Mouse (Mus musculus): ENCODE measurements at regions not wholly inside any gene's neighbourhood (a gene's known extent, or its start where the extent isn't known, plus 50 kb on each side); places are given as distances from the start of the nearest gene placed in this dataset.

DNA sequence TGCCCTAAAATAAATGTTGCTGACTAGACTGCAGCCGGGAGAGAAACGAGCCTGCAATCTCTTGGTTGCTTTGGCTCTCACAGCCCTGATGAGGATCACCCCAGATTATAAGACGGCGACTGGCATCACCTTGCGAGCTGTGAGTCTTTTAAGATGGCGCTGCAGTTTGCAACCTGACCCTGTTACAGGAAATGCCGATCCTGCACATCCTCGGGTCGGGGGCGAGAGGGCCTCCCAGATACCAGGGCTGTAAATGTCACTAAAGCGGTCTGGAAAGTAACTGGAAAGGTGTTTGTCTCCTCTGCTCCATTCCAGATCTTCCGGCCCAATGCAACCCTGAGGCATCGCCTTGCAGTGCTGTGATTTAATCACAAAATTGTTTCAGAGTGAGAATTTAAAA is 53.4 kb downstream of the Cartpt start:
- DNase-seq = no peak

DNA sequence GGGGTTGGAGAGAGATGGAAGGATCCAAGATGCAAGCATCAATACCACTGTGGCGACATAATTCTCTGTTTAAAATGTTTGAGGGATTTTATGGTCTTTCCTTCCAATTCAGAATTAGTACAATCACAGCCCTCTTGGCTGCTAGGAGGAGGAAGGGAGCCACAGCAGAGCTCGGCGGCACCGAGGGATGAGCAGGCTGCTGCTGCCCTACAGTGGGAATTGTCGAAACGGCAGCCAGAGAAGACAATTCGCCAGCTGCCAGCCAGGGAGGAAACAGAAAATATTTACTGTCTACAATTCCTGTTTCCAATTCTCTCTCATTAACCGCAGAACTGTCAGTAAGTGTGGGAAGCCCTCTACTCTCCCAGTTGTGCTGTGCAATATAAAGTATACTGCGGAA is 58.3 kb downstream of the Cartpt start:
- no peak for DNase-seq

DNA sequence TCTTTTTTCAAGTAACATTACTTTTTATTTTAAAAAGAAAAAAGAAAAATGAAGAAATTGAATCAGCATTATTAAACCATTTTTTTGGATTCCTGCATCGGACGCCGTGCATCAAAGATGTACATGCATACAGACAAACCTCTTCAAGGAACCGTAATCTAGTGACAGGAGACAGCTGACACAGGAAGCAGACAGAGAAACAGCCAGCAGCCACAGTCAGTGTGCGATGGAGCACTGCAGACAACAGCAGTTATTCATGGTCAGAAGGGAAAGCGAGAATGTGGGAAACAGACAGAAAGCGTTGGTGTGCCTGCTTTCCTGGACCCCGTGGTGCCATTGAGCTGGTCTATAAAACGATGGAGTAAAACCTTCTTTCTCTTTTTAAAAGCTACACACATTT is 61.4 kb downstream of the Cartpt start:
- no peak for DNase-seq

DNA sequence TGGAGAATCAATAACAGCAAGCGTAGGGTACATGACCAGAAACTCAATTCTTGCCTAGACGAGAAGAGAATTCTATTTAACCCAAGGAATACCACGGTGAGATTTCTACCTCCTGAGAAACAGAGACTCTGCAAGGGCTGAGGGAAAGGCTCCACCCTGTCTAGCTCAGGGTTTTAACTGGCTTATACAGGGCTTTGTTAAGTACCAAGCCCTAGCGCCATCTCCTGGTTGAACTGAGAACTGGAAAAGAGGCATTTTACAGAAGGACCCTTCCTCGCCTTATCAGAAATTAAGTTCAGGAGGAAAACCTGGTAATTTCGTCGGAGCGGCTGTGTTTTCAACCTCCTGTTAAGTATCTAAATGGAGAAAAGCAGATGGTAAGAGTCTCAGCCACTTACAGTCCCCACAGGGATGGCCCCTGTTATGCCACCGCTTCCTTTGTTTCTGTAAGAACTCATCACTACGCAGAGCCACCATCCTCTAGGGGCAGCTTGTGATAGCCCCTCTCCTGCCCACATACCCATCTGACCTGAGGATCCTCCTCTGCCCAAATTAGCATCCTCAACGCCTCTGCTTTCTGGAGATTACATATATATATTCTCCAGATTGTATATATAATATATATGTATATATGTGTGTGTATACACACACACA is 63.0 kb downstream of the Cartpt start:
- peak; percentile 9 to 10 for DNase-seq

DNA sequence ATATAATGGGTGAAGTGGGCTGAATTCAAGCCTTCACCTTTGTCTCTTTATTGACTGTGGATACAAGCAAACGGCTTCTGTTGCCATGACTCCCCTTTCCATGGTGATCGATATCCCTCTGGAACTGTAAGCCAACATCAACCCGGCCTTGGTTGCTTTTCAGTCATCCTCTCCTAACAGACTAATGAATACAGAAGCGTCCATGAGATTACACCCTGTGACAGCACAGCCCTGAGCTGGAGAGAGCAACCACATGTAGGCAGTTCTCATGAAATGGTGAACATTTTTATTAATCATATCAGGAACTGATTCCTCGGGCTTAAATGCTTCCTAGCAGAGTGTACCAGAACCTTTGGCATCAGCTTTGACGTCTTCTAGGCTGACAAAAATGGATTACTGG is 63.7 kb downstream of the Cartpt start:
- DNase-seq = no peak

DNA sequence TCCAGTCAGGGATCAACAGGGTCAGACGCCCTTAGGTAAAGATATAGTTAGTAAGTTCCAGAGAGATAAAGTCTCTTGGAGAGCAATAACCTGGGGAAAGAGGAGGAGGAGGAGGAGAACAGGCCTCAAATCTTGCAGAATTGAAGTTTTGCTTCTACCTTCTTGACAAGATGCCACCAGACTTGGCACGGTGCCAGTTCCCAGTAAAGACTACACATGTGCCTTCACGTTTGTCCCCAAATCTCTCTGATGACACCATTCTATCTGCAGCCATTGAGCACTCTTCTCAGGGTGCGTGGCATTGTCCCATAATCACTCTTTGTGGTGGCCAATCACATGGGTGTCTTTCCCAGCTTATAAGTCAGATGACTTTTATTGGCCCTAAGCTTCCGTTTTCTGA is 64.3 kb downstream of the Cartpt start:
- no peak for DNase-seq

- no peak for DNase-seq
Observed at GRCm38 (mm10) chr13:99835518-99835917, 65.4 kb downstream of the Cartpt start.

DNA sequence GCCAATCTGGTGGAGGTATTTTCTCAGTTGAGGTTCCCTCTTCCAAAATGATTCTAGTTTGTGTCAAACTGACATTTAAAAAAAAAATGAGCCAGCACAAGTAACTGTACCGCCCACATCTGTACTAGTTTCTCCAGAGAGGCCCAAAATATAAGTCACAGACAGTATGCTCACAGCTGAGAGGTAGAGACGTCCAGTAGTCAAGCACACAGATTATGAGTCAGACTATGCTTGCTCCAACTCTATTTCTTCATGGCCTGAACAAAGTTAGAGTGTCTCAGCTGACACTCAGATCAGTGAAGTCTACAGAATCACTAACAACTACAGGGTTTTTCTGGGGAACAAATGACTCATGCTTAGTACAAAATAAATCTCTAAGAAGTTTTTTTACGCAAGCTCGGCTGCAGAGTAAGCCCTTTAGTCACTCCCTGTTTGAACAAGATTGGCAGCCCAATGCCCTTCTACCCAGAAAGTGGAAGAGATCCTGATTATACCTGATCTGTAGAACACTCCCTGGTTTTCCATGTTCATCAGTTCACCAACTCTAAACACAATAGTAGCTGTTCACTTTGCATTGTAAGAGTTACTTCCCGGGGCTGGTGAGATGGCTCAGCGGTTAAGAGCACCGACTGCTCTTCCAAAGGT is 70.7 kb downstream of the Cartpt start:
- DNase-seq = no peak

DNA sequence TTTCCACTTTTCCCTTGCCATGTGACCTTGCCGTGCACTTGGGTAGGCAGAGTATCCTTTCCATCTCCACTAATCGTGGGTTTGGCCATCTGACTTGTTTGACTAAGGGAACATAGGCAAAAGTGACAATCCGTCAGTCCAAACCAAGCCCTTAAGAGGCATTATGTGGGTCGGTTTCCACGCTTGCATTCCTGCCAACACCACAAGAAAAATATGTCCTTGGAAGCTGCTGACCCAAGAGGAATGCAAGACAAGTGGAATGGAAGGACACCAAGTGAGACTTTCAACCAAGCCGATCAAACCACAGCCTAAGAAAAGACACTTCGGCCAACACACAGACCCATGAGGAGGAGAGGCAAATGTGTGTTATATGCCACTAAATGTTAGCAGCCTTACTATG is 73.3 kb downstream of the Cartpt start:
- no peak for DNase-seq

DNA sequence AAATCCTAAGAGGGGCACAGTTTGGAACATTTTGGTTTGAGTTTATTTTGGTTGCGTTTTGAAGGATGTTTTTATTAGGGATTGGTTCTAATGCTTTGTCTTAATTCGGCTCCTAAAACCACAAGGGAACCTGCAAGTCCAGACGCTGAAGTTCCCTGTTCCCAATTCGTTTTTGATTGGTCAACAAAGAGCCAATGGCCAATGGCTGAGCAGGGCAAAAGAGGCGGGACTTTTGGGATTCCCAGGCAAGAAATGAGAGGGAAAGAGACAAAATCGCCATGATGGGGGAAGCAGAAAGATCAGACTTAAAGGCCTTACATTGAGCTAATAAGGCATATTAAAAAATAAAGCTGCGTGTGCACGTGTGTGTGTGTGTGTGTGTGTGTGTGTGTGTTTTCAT is 76.3 kb downstream of the Cartpt start:
- no peak for DNase-seq

DNA sequence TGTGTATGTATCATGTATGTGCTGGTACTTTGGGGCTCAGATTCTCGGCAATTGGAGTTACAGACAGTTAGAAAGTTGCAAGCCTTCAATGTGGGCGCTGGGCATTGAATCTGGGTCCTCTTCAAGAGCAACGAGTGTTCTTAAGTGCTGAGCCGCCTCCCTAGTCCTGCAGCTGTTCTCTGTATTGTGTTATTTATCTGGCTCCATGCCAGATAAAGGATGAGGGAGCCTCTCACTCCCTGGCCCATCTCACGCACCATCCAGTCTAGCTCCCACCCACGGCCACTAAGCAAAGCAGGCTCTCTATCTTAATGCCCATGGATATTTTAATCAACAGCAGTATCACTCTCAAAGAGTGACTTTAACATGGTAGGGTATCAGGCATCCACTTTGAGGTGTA is 84.2 kb downstream of the Cartpt start:
- no peak for DNase-seq

- no peak for DNase-seq
Observed at GRCm38 (mm10) chr13:99815786-99816185, 85.1 kb downstream of the Cartpt start.

DNA sequence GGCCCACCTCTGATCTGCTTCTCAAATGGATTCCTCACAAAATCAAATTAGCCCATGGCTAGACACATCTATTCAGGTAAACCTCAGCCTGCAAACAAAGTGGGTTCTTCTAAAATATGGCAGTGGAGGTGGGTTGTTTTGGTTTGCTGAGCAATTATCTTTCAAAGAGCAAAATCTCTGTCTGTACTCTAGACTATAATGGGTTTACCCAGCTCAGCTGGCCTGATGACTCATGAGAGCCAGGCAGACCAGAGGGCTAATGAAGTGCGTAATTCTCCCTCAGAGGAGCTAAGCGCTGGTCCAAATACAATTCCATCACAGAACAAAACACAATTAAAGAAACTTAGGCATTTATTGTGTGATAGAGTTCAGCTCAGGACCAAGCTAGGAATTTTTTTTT is 86.1 kb downstream of the Cartpt start:
- no peak for DNase-seq

GRCm38 (mm10) chr13:99814033-99814556 is 86.8 kb downstream of the Cartpt start:
- DNase-seq = no peak

DNA sequence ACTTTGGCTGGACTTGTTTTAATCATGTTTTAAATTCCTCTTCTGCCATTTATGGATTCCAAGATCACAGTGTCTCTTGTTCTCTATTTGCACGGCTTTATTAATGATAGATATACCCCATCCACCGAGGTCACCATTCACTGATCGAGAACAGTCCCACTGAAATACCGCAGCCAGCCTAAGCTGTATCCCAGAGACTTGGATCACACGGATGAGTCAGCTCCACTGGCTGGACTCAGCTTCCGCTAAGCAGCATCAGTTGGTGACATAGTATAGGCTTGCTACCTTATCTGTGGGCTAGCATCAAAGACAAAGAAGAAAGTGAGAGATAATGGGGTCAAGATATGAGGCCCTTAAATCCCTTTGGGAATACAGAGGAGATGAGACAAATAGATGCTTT is 106.4 kb downstream of the Cartpt start:
- DNase-seq = no peak

GRCm38 (mm10) chr13:99793786-99794435 is 107.0 kb downstream of the Cartpt start:
- DNase-seq = no peak

GRCm38 (mm10) chr13:99793001-99793400 is 107.9 kb downstream of the Cartpt start:
- no peak for DNase-seq

DNA sequence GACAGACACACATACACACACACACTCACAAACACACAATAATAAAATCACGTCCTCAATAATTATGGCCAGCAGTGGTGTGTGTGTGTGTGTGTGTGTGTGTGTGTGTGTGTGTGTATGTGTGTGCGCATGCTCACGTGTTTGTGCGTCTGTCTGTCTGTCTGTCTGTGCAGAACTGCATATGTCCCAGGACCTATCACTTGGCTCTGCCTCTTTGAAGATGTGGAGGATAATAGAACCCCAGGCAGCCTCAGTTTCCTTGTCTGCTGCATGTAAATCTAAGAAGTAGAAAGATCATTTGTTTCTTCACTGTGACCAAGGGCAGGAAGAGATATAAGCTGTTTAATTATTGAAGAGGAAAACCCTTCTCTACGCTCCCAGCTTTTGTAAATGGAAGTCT is 109.9 kb downstream of the Cartpt start:
- no peak for DNase-seq

DNA sequence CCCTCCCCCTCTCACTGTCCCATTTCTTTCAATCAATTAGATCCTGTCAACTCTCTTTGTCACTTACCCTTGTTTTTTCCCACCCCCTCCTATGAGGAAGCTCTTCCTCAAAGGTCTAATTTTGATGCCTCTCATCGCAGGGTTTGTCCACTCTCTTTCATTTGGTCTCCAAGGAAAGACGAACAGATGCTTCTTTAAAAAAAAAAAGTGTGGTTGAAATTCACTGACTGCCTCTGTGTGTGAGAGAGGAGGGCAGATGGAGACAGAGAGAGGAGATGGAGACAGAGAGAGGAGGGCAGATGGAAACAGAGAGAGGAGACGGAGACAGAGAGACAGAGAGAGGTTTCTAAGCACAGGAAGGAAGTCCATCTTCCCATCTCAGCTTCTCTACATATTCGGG is 113.1 kb downstream of the Cartpt start:
- DNase-seq = no peak

- no peak for DNase-seq
Observed at GRCm38 (mm10) chr13:99785427-99785826, 115.5 kb downstream of the Cartpt start.

DNA sequence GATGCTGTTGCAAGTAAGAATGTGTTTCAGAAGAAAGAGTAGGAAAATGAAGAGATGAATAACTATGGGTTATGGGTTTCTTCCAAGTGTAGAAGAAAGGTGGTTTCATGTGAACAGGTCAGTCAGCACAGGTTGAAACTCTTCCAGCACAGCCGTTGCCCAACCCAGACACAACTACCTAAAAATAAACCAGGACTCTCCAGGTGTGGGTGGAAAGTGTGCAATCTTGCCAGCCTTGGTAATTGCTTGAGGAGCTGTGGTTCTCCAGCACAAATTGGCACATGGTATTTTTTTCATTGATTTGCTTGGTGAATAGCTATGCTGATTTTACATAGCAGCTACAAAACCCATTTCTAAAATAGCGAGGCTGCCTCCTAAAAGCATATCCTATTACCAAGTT is 116.6 kb downstream of the Cartpt start:
- DNase-seq = no peak

- DNase-seq = no peak
Observed at GRCm38 (mm10) chr13:99782883-99783721, 117.8 kb downstream of the Cartpt start.

DNA sequence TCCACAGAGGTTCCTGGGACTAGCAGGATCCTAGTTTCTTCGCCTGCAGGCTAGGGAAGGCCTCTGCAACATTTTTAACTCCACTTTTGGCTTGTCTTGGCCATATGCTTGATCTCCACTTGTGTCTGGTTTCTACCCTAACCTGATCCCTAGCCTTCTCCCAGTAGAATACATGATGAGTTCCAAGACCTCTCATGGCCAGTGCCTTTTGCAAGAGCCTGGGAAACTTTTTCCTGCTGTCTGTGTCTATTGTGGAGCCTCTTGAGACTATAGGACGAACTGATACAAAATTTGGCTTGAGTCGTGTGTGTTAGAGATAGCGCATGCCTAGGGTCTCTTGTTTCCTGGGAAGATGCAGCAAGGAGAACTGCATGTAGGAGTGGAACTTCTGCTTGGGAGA is 119.3 kb downstream of the Cartpt start:
- DNase-seq = no peak

Measured in B cell, adult 2 months (primary cell).